Mouse (Mus musculus): ENCODE data around the gene Rcor1.
"Not testable (repeated sequence)": the region's sequence is repeated elsewhere in the genome, so short reads cannot be mapped to it uniquely, and the experiment has no call there.

Rcor1 gene

GRCm38 (mm10) chr12:111069299-111069698 is 30.1 kb downstream of the Rcor1 start:
- not testable (repeated sequence) for DNase-seq (ENCODE audit: low spot score)

- DNase-seq (ENCODE audit: low spot score): no peak
These were observed 31.9 kb downstream of the Rcor1 start for GRCm38 (mm10) chr12:111071009-111071408.

- peak; percentile 54 for DNase-seq (ENCODE audit: low spot score)
These were observed 32.5 kb downstream of the Rcor1 start for GRCm38 (mm10) chr12:111071477-111072152.

- DNase-seq (ENCODE audit: low spot score): no peak
These were observed 37.3 kb downstream of the Rcor1 start for GRCm38 (mm10) chr12:111076385-111076965.

GRCm38 (mm10) chr12:111085579-111085978 is 46.4 kb downstream of the Rcor1 start:
- DNase-seq (ENCODE audit: low spot score): no peak

- DNase-seq (ENCODE audit: low spot score): no peak
These were observed 47.9 kb downstream of the Rcor1 start for GRCm38 (mm10) chr12:111087066-111087465.

GRCm38 (mm10) chr12:111088186-111088585 is 49.0 kb downstream of the Rcor1 start:
- DNase-seq (ENCODE audit: low spot score): peak; percentile 49

- DNase-seq (ENCODE audit: low spot score): no peak
These were observed 49.6 kb downstream of the Rcor1 start for GRCm38 (mm10) chr12:111088731-111089141.

GRCm38 (mm10) chr12:111089145-111089544 is 50.0 kb downstream of the Rcor1 start:
- DNase-seq (ENCODE audit: low spot score): no peak

GRCm38 (mm10) chr12:111090801-111091200 is 51.6 kb downstream of the Rcor1 start:
- no peak for DNase-seq (ENCODE audit: low spot score)

- DNase-seq (ENCODE audit: low spot score): no peak
These were observed 52.8 kb downstream of the Rcor1 start for GRCm38 (mm10) chr12:111091981-111092380.

GRCm38 (mm10) chr12:111094073-111094472 is 54.9 kb downstream of the Rcor1 start:
- no peak for DNase-seq (ENCODE audit: low spot score)

- no peak for DNase-seq (ENCODE audit: low spot score)
These were observed 55.9 kb downstream of the Rcor1 start for GRCm38 (mm10) chr12:111095086-111095485.

- DNase-seq (ENCODE audit: low spot score): no peak
These were observed 57.1 kb downstream of the Rcor1 start for GRCm38 (mm10) chr12:111096249-111096648.

- no peak for DNase-seq (ENCODE audit: low spot score)
These were observed 57.9 kb downstream of the Rcor1 start for GRCm38 (mm10) chr12:111097036-111097435.

- DNase-seq (ENCODE audit: low spot score): no peak
These were observed 72.0 kb downstream of the Rcor1 start for GRCm38 (mm10) chr12:111111176-111111575.

GRCm38 (mm10) chr12:111114593-111114992 is 75.4 kb downstream of the Rcor1 start:
- DNase-seq (ENCODE audit: low spot score): no peak

GRCm38 (mm10) chr12:111119506-111120085 is 80.4 kb downstream of the Rcor1 start:
- no peak for DNase-seq (ENCODE audit: low spot score)

GRCm38 (mm10) chr12:111120976-111121645 is 82.0 kb downstream of the Rcor1 start:
- DNase-seq (ENCODE audit: low spot score): no peak

GRCm38 (mm10) chr12:111122332-111122852 is 83.2 kb downstream of the Rcor1 start:
- DNase-seq (ENCODE audit: low spot score): no peak

- no peak for DNase-seq (ENCODE audit: low spot score)
These were observed 85.6 kb downstream of the Rcor1 start for GRCm38 (mm10) chr12:111124601-111125260.

GRCm38 (mm10) chr12:111125666-111126065 is 86.5 kb downstream of the Rcor1 start:
- DNase-seq (ENCODE audit: low spot score): no peak
